Mouse (Mus musculus) heart, adult 18-20 months (tissue): ENCODE measurements at regions not wholly inside any gene's neighbourhood (a gene's known extent, or its start where the extent isn't known, plus 50 kb on each side); places are given as distances from the start of the nearest gene placed in this dataset.

Experiments used
- DNase-seq, 2 experiments: peaks; one replicate each; pipeline ENCODE4 v3.0.0; 2021 to 2022; ENCODE audit warnings: mixed read lengths in 1 of 2

DNA sequence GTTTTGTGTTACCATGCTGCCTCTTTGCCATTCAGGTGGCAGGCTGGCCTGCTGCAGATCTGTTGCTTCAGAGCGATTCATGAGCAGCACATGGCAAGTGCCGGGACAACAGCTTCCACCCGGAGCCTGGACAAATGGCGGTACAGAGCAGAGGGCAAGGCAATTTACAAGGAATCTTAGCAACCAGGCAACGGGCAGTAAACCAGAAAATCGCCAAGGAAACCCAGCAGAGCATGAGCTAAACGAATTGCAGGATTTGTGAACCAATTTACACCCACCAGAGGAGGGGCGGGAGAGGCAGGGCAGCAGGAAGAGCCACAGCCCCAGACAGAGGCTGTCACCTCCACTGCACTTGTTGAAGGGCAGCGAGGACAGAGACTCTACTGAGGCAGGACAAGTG, 60.5 kb upstream of the Loxl4 start:
- no peak for DNase-seq

DNA sequence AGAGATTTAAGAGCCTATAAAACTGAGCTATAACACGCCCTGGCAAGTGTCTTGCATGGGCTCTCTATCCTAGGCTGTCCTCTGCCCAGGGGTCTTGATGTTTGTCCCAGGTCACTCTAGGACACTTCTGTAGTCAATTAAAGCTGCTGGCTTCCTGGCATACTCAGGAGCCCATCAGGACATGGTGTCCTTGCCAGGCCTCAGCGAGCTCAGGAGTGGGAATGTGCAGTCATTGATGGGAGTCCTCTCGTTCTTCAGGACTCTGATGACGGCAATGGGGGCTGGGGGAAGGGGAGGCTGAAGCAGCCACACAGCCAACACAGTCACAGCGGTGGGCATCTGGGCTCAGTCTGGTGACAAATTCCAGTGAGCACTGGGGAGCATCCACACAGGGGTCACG, 57.3 kb upstream of the Loxl4 start:
- DNase-seq = peak; percentile 53 to 69

DNA sequence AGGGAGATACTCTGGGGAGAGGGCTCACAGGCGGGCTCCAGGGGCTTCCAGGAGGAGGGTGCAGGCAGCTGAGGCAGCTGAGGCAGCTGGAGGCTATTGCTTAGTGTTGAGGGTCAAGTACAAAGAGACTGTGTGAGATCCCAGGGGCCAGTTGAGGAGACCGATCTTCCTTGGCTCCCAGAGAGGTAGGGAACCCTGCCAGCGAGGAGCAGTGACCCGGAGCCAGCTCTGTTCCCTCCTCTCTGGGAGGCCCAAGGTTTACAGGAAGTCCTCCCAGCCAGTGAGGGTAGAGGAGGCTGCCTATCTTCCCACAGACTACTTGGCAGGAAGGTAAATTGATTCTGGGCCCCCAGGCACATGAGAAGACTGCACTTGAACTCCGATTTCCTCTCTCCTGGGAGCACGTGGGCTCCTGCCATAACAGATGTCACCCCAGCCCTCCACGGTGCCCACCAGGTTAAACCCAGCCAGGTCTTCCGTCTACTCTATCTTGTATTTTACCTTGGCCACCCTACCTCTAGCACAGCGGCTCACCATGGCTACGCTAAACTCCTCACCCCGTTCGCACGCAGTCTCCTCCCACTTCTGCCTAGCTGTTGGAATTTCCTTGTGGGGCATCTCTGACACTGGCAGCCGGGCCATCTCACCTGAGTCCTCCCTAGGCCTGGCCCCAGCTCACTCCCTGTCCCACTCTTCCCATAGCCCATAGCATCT, 55.9 kb upstream of the Loxl4 start:
- peak; percentile 47 to 67 for DNase-seq

DNA sequence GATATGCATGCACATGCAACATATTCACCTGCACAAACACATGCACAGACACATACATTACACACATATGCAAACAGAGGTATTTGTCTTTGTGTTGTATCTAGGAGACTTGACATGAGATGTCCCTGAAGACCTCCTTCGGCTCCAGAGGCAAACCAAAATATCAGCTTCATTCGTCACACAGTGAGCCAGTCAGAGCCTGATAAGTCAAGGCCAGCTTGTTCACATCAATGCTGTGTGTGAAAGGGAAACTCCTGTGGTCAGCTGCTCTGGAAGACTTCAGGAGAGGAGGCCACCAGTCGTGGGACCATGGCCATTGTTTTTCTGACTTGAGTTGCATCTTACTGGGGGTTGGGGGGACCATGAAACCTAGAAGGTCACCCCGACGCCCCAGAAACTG, 54.3 kb upstream of the Loxl4 start:
- DNase-seq = no peak
